Mouse (Mus musculus) central nervous system, embryonic 14 days (tissue): ENCODE results near the gene Ncoa6. TPM values are rescaled to one million over a fixed set of nuclear protein-coding genes. Genes with fewer than 3 reads are reported as not detected.

Source experiments
- polyA plus RNA-seq: library from polyadenylated mRNA; depleted of rRNA; stranded (reverse); fragments of >200 nt; gene quantifications from 2 replicates; pipeline ENCODE4 v1.2.3, GENCODE M21; 2012; rRNA removed

Ncoa6 gene
- polyA plus RNA-seq, result 64.2 and 67.5 TPM in 2 replicates

DNA sequence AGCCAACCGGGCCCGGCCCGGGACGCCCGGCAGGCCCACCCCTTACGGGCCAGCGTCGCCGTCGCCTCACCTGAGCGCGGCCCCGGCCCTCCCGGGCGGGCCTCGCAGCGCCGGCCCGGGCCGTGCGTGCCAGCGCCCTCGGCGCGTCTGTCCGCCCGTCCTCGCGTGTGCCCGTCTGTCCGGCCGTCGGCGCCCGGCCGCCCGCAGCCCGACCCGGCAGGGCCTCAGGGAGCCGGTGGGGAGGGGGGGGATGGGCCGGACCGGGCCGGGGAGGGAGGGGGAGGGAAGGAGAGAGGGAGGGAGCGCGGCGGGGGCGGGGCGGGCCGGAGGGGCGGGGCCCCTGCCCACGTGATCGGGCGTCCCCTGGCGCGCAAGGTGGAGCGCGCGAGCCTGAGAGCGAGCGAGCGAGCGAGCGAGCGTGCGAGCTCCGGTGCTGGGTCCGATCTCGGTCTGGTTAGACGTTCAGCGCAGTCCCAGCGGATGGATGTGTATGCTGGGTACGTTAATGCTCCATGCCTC, at the start of gene Ncoa6:
Gene Ncoa6, minus strand, starts transcription at position 325 of the 519 bp plus-strand sequence.

GRCm38 (mm10) chr2:155517455-155518423, 44.0 kb upstream of the Ncoa6 start, which contains the start of the genes Acss2 and Ggt7:
TSS of gene Acss2 (plus strand) at chr2:155517948.
TSS of gene Ggt7 (minus strand) at chr2:155518237.

GRCm38 (mm10) chr2:155380261-155381059, 93.2 kb downstream of the Ncoa6 start, which contains the start of gene Trp53inp2:
TSS of gene Trp53inp2 (plus strand) at chr2:155381059.

GRCm38 (mm10) chr2:155356971-155357591, 116.6 kb downstream of the Ncoa6 start, which contains the start of gene Pigu:
TSS of gene Pigu (minus strand) at chr2:155357430.

Other genes with a start within 250 kb of the Ncoa6 start
- 713 and 731 TPM in 2 replicates for gene Dynlrb1, start 237.4 kb downstream of the Ncoa6 start, polyA plus RNA-seq
- gene Map1lc3a, start 197.6 kb downstream of the Ncoa6 start, polyA plus RNA-seq, result 201 and 225 TPM in 2 replicates
- gene Pigu, start 116.5 kb downstream of the Ncoa6 start, polyA plus RNA-seq, result 50.4 and 51.8 TPM in 2 replicates
- 109 and 119 TPM in 2 replicates for gene Trp53inp2, start 92.8 kb downstream of the Ncoa6 start, polyA plus RNA-seq
- gene Acss2, start 44.1 kb upstream of the Ncoa6 start, polyA plus RNA-seq, result 27.5 and 28.7 TPM in 2 replicates
- 118 and 132 TPM in 2 replicates for gene Ggt7, start 44.3 kb upstream of the Ncoa6 start, polyA plus RNA-seq
- 11.1 and 11.4 TPM in 2 replicates for gene Gss, start 118.9 kb upstream of the Ncoa6 start, polyA plus RNA-seq
- 0.57 and 3.9 TPM in 2 replicates for gene Myh7b, start 137.3 kb upstream of the Ncoa6 start, polyA plus RNA-seq
- 175 and 185 TPM in 2 replicates for gene Trpc4ap, start 218.5 kb upstream of the Ncoa6 start, polyA plus RNA-seq